In genomic region chr1:89586991-89587683, GRCm38 (mm10) we compare ENCODE assay signal across 16 mouse cellular contexts.
DNase-seq lines count a peak whose midpoint lies in the region; ATAC-seq and TF ChIP-seq lines count a peak whose summit lies in the region.
"Had no signal": no experiment of that assay in that cellular context is flagged by ENCODE, and none has a peak within 500 bp of the region (broad histone marks: within the 10 kb centered on the region; RNA-seq: fewer than 3 reads in every experiment).

No protein-coding gene starts in this region.

- no peak overlapping the region for H3K4me3 ChIP-seq in heart, embryonic 13.5 days
- no peak overlapping the region for H3K4me3 ChIP-seq in left cerebral cortex, adult 2 months
- peak overlapping the region; percentile 18; the same call in 1 of the 2 replicates for H3K4me3 ChIP-seq in G1E (ENCODE audit: low read depth, low read length)
- H3K4me3 ChIP-seq in embryonic facial prominence, embryonic 10.5 days: no peak overlapping the region
- H3K4me3 ChIP-seq: forebrain, embryonic 13.5 days; gastrocnemius, adult 2 months; hindbrain, embryonic 15.5 days; limb, embryonic 12.5 days; liver, embryonic 15.5 days had no signal

- H3K4me1 ChIP-seq in heart, embryonic 13.5 days: peaks cover 32% of the 10 kb centered on the region
- H3K4me1 ChIP-seq in G1E (ENCODE audit: insufficient read depth, low read depth, low read length): no peaks in the 10 kb centered on the region
- H3K4me1 ChIP-seq in embryonic facial prominence, embryonic 10.5 days: peaks cover 38% of the 10 kb centered on the region
- H3K4me1 ChIP-seq: liver, embryonic 15.5 days had no signal

- TF ChIP-seq CTCF in left cerebral cortex, adult 2 months (IDR thresholded peaks at IDR 0.05): no peak
- no peak for TF ChIP-seq CTCF in G1E (IDR thresholded peaks at IDR 0.05; ENCODE audit: low read depth, low read length)

- intact Hi-C loops in heart, postnatal 36 days (cut with DNase I): no loop called here
- intact Hi-C loops in left cerebral cortex, adult 2 months (cut with DNase I): no loop called here
- intact Hi-C loops in left cerebral cortex, postnatal 25 days (cut with DNase I): loop anchor here (10.0 kb wide), 1 partner anchor 132 kb away; the partner anchor contains the start of gene Agap1

- H3K4me2 ChIP-seq in heart, embryonic 13.5 days: peak overlapping the region; percentile 43
- H3K4me2 ChIP-seq: forebrain, embryonic 13.5 days; hindbrain, embryonic 15.5 days; limb, embryonic 12.5 days; liver, embryonic 15.5 days had no signal

- H3K36me3 ChIP-seq in heart, embryonic 13.5 days: peaks cover 10% of the 10 kb centered on the region
- no peaks in the 10 kb centered on the region for H3K36me3 ChIP-seq in G1E (replicated peaks)
- H3K36me3 ChIP-seq in embryonic facial prominence, embryonic 10.5 days (replicated peaks): peaks cover 14% of the 10 kb centered on the region
- H3K36me3 ChIP-seq: liver, embryonic 15.5 days had no signal

- H3K27me3 ChIP-seq in heart, embryonic 13.5 days (replicated peaks): peaks cover 8% of the 10 kb centered on the region
- H3K27me3 ChIP-seq in G1E (ENCODE audit: insufficient read depth, low read length): no peaks in the 10 kb centered on the region
- peaks cover 13% of the 10 kb centered on the region for H3K27me3 ChIP-seq in embryonic facial prominence, embryonic 10.5 days (replicated peaks; ENCODE audit: low read depth, poor library complexity, severe bottlenecking)
- H3K27me3 ChIP-seq: hindbrain, embryonic 15.5 days had no signal

- ATAC-seq in heart, embryonic 13.5 days (ENCODE audit: extremely low read depth, insufficient number of reproducible peaks, low FRiP score, low TSS enrichment): no peak
- no peak for ATAC-seq in G1E (ENCODE audit: extremely low read depth, insufficient number of reproducible peaks, low FRiP score, poor library complexity, severe bottlenecking)
- ATAC-seq: forebrain, embryonic 13.5 days had no signal

- H3K9ac ChIP-seq in heart, embryonic 13.5 days: peak overlapping the region; percentile 65; the same call in 1 of the 2 replicates
- H3K9ac ChIP-seq: forebrain, embryonic 13.5 days; hindbrain, embryonic 15.5 days; limb, embryonic 12.5 days; liver, embryonic 15.5 days had no signal

- 25% methylated on average over 14 of the region's 14 CpGs for WGBS in heart, embryonic 13.5 days
- WGBS in embryonic facial prominence, embryonic 10.5 days: 60% methylated on average over 14 of the region's 14 CpGs

- H3K27ac ChIP-seq in heart, embryonic 13.5 days (replicated peaks): peak overlapping the region; percentile 46
- H3K27ac ChIP-seq in left cerebral cortex, adult 2 months: peak overlapping the region; percentile 79
- 0 out of 2 replicates have a peak overlapping the region, but pooled peaks have one; percentile 0 for H3K27ac ChIP-seq in embryonic facial prominence, embryonic 10.5 days (replicated peaks)
- H3K27ac ChIP-seq: forebrain, embryonic 13.5 days; gastrocnemius, adult 2 months; hindbrain, embryonic 15.5 days; limb, embryonic 12.5 days; liver, embryonic 15.5 days had no signal

- 0 out of 2 replicates have a peak, but pooled peaks cover 5% of the 10 kb centered on the region for H3K9me3 ChIP-seq in heart, embryonic 13.5 days
- peaks cover 75% of the 10 kb centered on the region for H3K9me3 ChIP-seq in G1E (replicated peaks)
- H3K9me3 ChIP-seq in embryonic facial prominence, embryonic 10.5 days: peaks cover 7% of the 10 kb centered on the region
- H3K9me3 ChIP-seq: hindbrain, embryonic 15.5 days; liver, embryonic 15.5 days had no signal

- no peak for DNase-seq in heart, postnatal 36 days
- DNase-seq in left cerebral cortex, adult 2 months (ENCODE audit: extremely low spot score in 1 of 2, low spot score in 2 of 2): no peak
- no peak for DNase-seq in left cerebral cortex, postnatal 25 days (ENCODE audit: low spot score in 2 of 2)
- no peak for DNase-seq in G1E (ENCODE audit: low spot score)
- DNase-seq in embryonic facial prominence, embryonic 10.5 days (ENCODE audit: low spot score): no peak
- DNase-seq in ovary, postnatal 36 days (ENCODE audit: low spot score): no peak
- DNase-seq in kidney, adult 11 months: no peak
- DNase-seq: adrenal gland, postnatal 36 days; gastrocnemius, adult 2 months; kidney, adult 8-10 months; lung, postnatal 36 days had no signal

Comparison
In these comparisons a context has a peak if more than half of its experiments do, and no peak if none do; other contexts are left out.
1. H3K27ac ChIP-seq: peak in every context shown above with its lines; median percentile 79 in left cerebral cortex, adult 2 months; 46 in heart, embryonic 13.5 days; 0 in embryonic facial prominence, embryonic 10.5 days.